Mouse (Mus musculus) embryo, embryonic 11.5 days (tissue): Measurements from ENCODE around the gene Olfr178.

Experiments
- DNase-seq: peaks from one replicate; pipeline ENCODE4 v3.0.0-alpha.2; 2012; ENCODE audit warnings: low read depth, low spot score

Olfr178 gene

DNA sequence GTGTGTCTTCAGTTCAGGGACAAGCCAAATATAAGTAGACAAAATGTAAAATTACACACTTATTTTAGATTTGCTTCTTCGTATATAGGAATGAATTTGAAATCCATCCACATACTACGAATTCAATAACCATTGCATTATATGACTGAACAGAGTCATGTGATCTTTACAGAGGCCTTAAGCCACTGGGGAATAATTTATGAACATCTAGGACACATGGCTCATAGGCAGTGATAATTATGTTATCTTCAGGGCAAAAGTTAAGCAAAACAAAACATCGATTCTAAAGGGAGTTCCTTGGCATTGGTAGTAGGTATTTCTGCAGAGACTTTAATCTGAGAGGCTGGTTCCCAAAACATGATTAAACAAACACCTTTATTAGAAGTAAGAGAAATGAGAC lies at the start of gene Olfr178:
Olfr178 (minus strand) TSS at position 101 of the 400 bp plus-strand sequence.
- no peak for DNase-seq

GRCm38 (mm10) chr16:58929292-58929691 lies 37.4 kb upstream of the Olfr178 start, which contains the start of gene Olfr180:
Gene Olfr180, minus strand, starts transcription at chr16:58929392.
- DNase-seq = no peak

- no peak for DNase-seq
Measured at GRCm38 (mm10) chr16:58928655-58929054, 36.8 kb upstream of the Olfr178 start, which contains the start of gene Olfr181. Gene Olfr181, minus strand, starts transcription at chr16:58928755.

DNA sequence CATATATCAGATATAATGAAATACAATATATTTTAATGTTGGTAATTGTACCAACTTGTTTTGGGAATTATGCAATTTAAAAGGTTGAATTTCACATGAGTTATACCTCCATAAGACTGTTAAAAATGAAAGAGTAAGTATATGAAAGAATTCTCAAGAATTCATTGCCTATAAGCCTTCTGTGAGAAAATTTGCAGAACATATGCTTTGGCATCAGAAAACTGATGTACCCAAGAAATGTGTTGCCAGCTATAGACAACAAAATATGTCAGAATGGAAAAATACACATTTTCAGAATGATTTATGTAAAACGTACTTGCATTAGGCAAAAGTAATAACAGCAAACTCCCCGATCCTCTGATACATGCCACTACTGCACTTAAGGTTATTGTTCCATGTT lies 7.4 kb downstream of the Olfr178 start:
- no peak for DNase-seq

GRCm38 (mm10) chr16:58874668-58875067 lies 17.2 kb downstream of the Olfr178 start, which contains the start of gene Olfr177:
Gene Olfr177, minus strand, starts transcription at chr16:58874768.
- no peak for DNase-seq

GRCm38 (mm10) chr16:58861479-58861878 lies 30.4 kb downstream of the Olfr178 start:
- no peak for DNase-seq

DNA sequence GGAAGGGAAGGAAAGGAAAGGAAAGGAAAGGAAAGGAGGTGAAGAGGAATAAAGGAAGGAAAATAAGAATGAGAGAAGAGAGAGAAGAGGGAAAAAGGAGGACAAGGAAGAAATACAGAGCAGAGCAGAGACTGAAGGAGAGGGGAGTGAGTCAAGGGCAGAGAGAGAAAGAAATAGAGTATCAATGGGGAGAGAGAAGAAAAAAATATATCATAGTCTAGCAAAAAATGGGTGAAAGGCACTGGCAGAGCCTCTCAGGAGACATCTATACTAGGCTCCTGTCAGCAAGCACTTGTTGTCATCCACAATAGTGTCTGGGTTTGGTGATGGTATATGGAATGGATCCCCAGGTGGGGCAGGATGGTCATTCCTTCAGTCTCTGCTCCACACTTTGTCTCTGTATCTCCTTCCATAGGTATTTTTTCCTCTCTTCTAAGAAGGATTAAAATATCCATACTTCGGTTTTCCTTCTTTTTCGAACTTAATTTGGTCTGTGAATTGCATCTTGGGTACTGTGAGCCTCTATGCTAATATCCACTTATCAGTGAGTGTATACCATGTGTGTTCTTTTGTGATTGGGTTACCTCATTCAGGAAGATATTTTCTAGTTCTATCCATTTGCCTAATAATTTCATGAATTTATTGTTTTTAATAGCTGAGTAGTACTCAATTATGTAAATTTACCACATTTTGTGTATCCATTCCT lies 31.7 kb downstream of the Olfr178 start:
- no peak for DNase-seq
